Mouse (Mus musculus): ENCODE results near the gene Megf6. TPM values are rescaled to one million over a fixed set of nuclear protein-coding genes. Genes with fewer than 3 reads are reported as not detected.

Megf6 gene
- polyA plus RNA-seq, 1 experiment: 19.0 TPM

- 89% methylated on average over 5 of the region's 5 CpGs for WGBS
- no peaks in the 10 kb centered on the region for H3K4me1 ChIP-seq (replicated peaks; ENCODE audit: control insufficient read depth, insufficient read depth, low read length)
- no peak overlapping the region for H3K27ac ChIP-seq (ENCODE audit: control insufficient read depth, insufficient read depth, low read length)
- no peak for DNase-seq
- no peaks in the 10 kb centered on the region for H3K27me3 ChIP-seq (ENCODE audit: control insufficient read depth, insufficient read depth, low read length)
- TF ChIP-seq CTCF (IDR thresholded peaks at IDR 0.05; ENCODE audit: borderline replicate concordance, control insufficient read depth, extremely low read depth, insufficient read depth, low read length, poor library complexity) (no peak), POLR2A (IDR thresholded peaks at IDR 0.05; ENCODE audit: control insufficient read depth, extremely low read depth, insufficient read depth, low read length, poor library complexity) (no peak)
- no peak overlapping the region for H3K4me3 ChIP-seq (ENCODE audit: control insufficient read depth, insufficient read depth, low read length)
- no peaks in the 10 kb centered on the region for H3K36me3 ChIP-seq (ENCODE audit: control insufficient read depth, insufficient read depth, low read length)
Measured at GRCm38 (mm10) chr4:154185001-154185400, 14.5 kb downstream of the Megf6 start.

- no peak overlapping the region for H3K27ac ChIP-seq (ENCODE audit: control insufficient read depth, insufficient read depth, low read length)
- no peak for DNase-seq
Measured at GRCm38 (mm10) chr4:154186002-154186537, 15.5 kb downstream of the Megf6 start.

GRCm38 (mm10) chr4:154188948-154189347 is 18.4 kb downstream of the Megf6 start:
- no peaks in the 10 kb centered on the region for H3K4me1 ChIP-seq (replicated peaks; ENCODE audit: control insufficient read depth, insufficient read depth, low read length)
- TF ChIP-seq POLR2A (IDR thresholded peaks at IDR 0.05; ENCODE audit: control insufficient read depth, extremely low read depth, insufficient read depth, low read length, poor library complexity) (no peak), CTCF (IDR thresholded peaks at IDR 0.05; ENCODE audit: borderline replicate concordance, control insufficient read depth, extremely low read depth, insufficient read depth, low read length, poor library complexity) (no peak)
- H3K27ac ChIP-seq (ENCODE audit: control insufficient read depth, insufficient read depth, low read length): no peak overlapping the region
- H3K4me3 ChIP-seq (ENCODE audit: control insufficient read depth, insufficient read depth, low read length): no peak overlapping the region
- no peak for DNase-seq
- WGBS: 9% methylated on average over 8 of the region's 8 CpGs
- H3K27me3 ChIP-seq (ENCODE audit: control insufficient read depth, insufficient read depth, low read length): no peaks in the 10 kb centered on the region
- H3K36me3 ChIP-seq (ENCODE audit: control insufficient read depth, insufficient read depth, low read length): no peaks in the 10 kb centered on the region

More at GRCm38 (mm10) chr4:154186002-154186537, 15.5 kb downstream of the Megf6 start:
- TF ChIP-seq POLR2A (IDR thresholded peaks at IDR 0.05; ENCODE audit: control insufficient read depth, extremely low read depth, insufficient read depth, low read length, poor library complexity) (no peak), CTCF (IDR thresholded peaks at IDR 0.05; ENCODE audit: borderline replicate concordance, control insufficient read depth, extremely low read depth, insufficient read depth, low read length, poor library complexity) (no peak)
- Histone ChIP-seq H3K36me3 (ENCODE audit: control insufficient read depth, insufficient read depth, low read length) (no peaks in the 10 kb centered on the region), H3K4me1 (replicated peaks; ENCODE audit: control insufficient read depth, insufficient read depth, low read length) (no peaks in the 10 kb centered on the region), H3K4me3 (ENCODE audit: control insufficient read depth, insufficient read depth, low read length) (no peak overlapping the region), H3K27me3 (ENCODE audit: control insufficient read depth, insufficient read depth, low read length) (no peaks in the 10 kb centered on the region)
- 89% methylated on average over 11 of the region's 11 CpGs for whole genome bisulfite sequencing

GRCm38 (mm10) chr4:154197961-154198360 is 27.4 kb downstream of the Megf6 start:
- H3K27ac ChIP-seq (ENCODE audit: control insufficient read depth, insufficient read depth, low read length): no peak overlapping the region
- H3K36me3 ChIP-seq (ENCODE audit: control insufficient read depth, insufficient read depth, low read length): no peaks in the 10 kb centered on the region
- 94% methylated on average over 6 of the region's 6 CpGs for WGBS
- H3K27me3 ChIP-seq (ENCODE audit: control insufficient read depth, insufficient read depth, low read length): no peaks in the 10 kb centered on the region
- no peak overlapping the region for H3K4me3 ChIP-seq (ENCODE audit: control insufficient read depth, insufficient read depth, low read length)
- no peaks in the 10 kb centered on the region for H3K4me1 ChIP-seq (replicated peaks; ENCODE audit: control insufficient read depth, insufficient read depth, low read length)
- DNase-seq: no peak
- TF ChIP-seq POLR2A (IDR thresholded peaks at IDR 0.05; ENCODE audit: control insufficient read depth, extremely low read depth, insufficient read depth, low read length, poor library complexity): no peak
- TF ChIP-seq CTCF (IDR thresholded peaks at IDR 0.05; ENCODE audit: borderline replicate concordance, control insufficient read depth, extremely low read depth, insufficient read depth, low read length, poor library complexity): no peak

GRCm38 (mm10) chr4:154198377-154198961 is 27.9 kb downstream of the Megf6 start:
- WGBS: 82% methylated on average over 7 of the region's 7 CpGs
- Histone ChIP-seq H3K27ac (ENCODE audit: control insufficient read depth, insufficient read depth, low read length) (no peak overlapping the region), H3K36me3 (ENCODE audit: control insufficient read depth, insufficient read depth, low read length) (no peaks in the 10 kb centered on the region), H3K4me3 (ENCODE audit: control insufficient read depth, insufficient read depth, low read length) (no peak overlapping the region), H3K27me3 (ENCODE audit: control insufficient read depth, insufficient read depth, low read length) (no peaks in the 10 kb centered on the region), H3K4me1 (replicated peaks; ENCODE audit: control insufficient read depth, insufficient read depth, low read length) (no peaks in the 10 kb centered on the region)
- no peak for TF ChIP-seq POLR2A (IDR thresholded peaks at IDR 0.05; ENCODE audit: control insufficient read depth, extremely low read depth, insufficient read depth, low read length, poor library complexity)
- TF ChIP-seq CTCF (IDR thresholded peaks at IDR 0.05; ENCODE audit: borderline replicate concordance, control insufficient read depth, extremely low read depth, insufficient read depth, low read length, poor library complexity): no peak
- no peak for DNase-seq

- no peak overlapping the region for H3K4me3 ChIP-seq (ENCODE audit: control insufficient read depth, insufficient read depth, low read length)
- H3K27me3 ChIP-seq (ENCODE audit: control insufficient read depth, insufficient read depth, low read length): no peaks in the 10 kb centered on the region
- H3K36me3 ChIP-seq (ENCODE audit: control insufficient read depth, insufficient read depth, low read length): no peaks in the 10 kb centered on the region
- TF ChIP-seq CTCF (IDR thresholded peaks at IDR 0.05; ENCODE audit: borderline replicate concordance, control insufficient read depth, extremely low read depth, insufficient read depth, low read length, poor library complexity): no peak
- TF ChIP-seq POLR2A (IDR thresholded peaks at IDR 0.05; ENCODE audit: control insufficient read depth, extremely low read depth, insufficient read depth, low read length, poor library complexity): no peak
- H3K4me1 ChIP-seq (replicated peaks; ENCODE audit: control insufficient read depth, insufficient read depth, low read length): no peaks in the 10 kb centered on the region
- H3K27ac ChIP-seq (ENCODE audit: control insufficient read depth, insufficient read depth, low read length): no peak overlapping the region
- 87% methylated on average over 5 of the region's 5 CpGs for WGBS
- DNase-seq: no peak
Measured at GRCm38 (mm10) chr4:154201511-154201910, 31.0 kb downstream of the Megf6 start.
